In the genomic region with DNA sequence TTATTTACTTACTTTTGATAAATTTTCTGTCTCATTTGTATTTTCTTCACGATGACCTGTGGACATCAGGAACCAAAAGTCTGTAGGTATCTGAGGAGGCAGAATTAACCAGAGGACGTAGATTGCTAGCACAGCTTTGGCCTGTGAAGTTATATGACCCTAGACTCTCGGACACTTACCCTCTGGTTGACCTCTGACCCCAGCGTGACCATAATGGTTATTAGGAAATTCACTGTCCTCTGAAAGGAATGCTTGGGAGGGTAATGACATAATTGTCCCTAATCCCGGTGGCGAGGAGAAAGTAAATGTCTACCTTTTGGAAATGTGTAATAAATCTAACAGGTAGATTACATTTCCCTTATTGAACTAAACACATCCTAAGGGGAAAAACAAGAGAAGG, we compare ENCODE assay signal across 32 mouse cellular contexts.
"Had no signal": no experiment of that assay in that cellular context is flagged by ENCODE, and none has a peak within 500 bp of the region (broad histone marks: within the 10 kb centered on the region; RNA-seq: fewer than 3 reads in every experiment).

No protein-coding gene starts in this region.

- H3K36me3 ChIP-seq: heart, embryonic 13.5 days; heart, embryonic 15.5 days; hindbrain, embryonic 10.5 days; hindbrain, embryonic 12.5 days; hindbrain, embryonic 13.5 days; hindbrain, embryonic 15.5 days; intestine, embryonic 15.5 days; kidney, embryonic 15.5 days had no signal

- H3K4me1 ChIP-seq: heart, embryonic 15.5 days; hindbrain, embryonic 10.5 days; hindbrain, embryonic 12.5 days; hindbrain, embryonic 13.5 days; intestine, embryonic 15.5 days; kidney, embryonic 15.5 days had no signal

- DNase-seq: heart, postnatal 10 days; heart, postnatal 14 days; heart, postnatal 36 days; heart, postnatal 4 days; kidney, adult 11 months; kidney, adult 18-20 months; kidney, adult 8-10 months; kidney, adult 9 months; kidney, postnatal 10 days; kidney, postnatal 14 days; kidney, postnatal 25 days; kidney, postnatal 36 days; kidney, postnatal 4 days; layer of hippocampus, adult 9-11 months; layer of hippocampus, postnatal 36 days had no signal

- ATAC-seq: hindbrain, embryonic 16.5 days; hindbrain, postnatal 0 days; inflammation-experienced regulatory T-cells, adult 6 months; intestine, embryonic 15.5 days; intestine, embryonic 16.5 days; intestine, postnatal 0 days had no signal

- H3K9me3 ChIP-seq: heart, embryonic 13.5 days; heart, embryonic 15.5 days; hindbrain, embryonic 10.5 days; hindbrain, embryonic 12.5 days; hindbrain, embryonic 13.5 days; hindbrain, embryonic 15.5 days; intestine, embryonic 15.5 days; kidney, embryonic 15.5 days had no signal

- H3K27me3 ChIP-seq: heart, embryonic 13.5 days; heart, embryonic 15.5 days; hindbrain, embryonic 12.5 days; hindbrain, embryonic 13.5 days; hindbrain, embryonic 15.5 days; intestine, embryonic 15.5 days; kidney, embryonic 15.5 days had no signal

- H3K9ac ChIP-seq: heart, embryonic 13.5 days; heart, embryonic 15.5 days; hindbrain, embryonic 12.5 days; hindbrain, embryonic 13.5 days; hindbrain, embryonic 14.5 days; hindbrain, embryonic 15.5 days; intestine, embryonic 15.5 days; kidney, embryonic 15.5 days had no signal

- H3K4me2 ChIP-seq: heart, embryonic 13.5 days; heart, embryonic 15.5 days; hindbrain, embryonic 12.5 days; hindbrain, embryonic 13.5 days; hindbrain, embryonic 14.5 days; hindbrain, embryonic 15.5 days; intestine, embryonic 15.5 days; kidney, embryonic 15.5 days had no signal

- H3K4me3 ChIP-seq: heart, embryonic 13.5 days; heart, embryonic 15.5 days; hindbrain, embryonic 10.5 days; hindbrain, embryonic 12.5 days; hindbrain, embryonic 13.5 days; hindbrain, embryonic 15.5 days; intestine, embryonic 15.5 days; kidney, embryonic 15.5 days; layer of hippocampus, adult 2 months; left cerebral cortex, adult 2 months had no signal

- H3K27ac ChIP-seq: heart, embryonic 13.5 days; heart, embryonic 15.5 days; hindbrain, embryonic 10.5 days; hindbrain, embryonic 12.5 days; hindbrain, embryonic 13.5 days; hindbrain, embryonic 14.5 days; hindbrain, embryonic 15.5 days; hindbrain, postnatal 0 days; intestine, embryonic 15.5 days; kidney, embryonic 15.5 days; kidney, postnatal 0 days; layer of hippocampus, adult 2 months; left cerebral cortex, adult 2 months had no signal
